Mouse (Mus musculus) ES-E14 (cell line): ENCODE data around the gene Slc6a9.

ENCODE experiments used
- CHD2 ChIP-seq: IDR thresholded peaks from 2 replicates; pipeline ENCODE4 v1.6.1; 2014; ENCODE audit warnings: mild to moderate bottlenecking, low read depth, low read length, inconsistent platforms
- MAFK ChIP-seq: IDR thresholded peaks from 2 replicates; pipeline ENCODE4 v1.6.1; 2014; ENCODE audit warnings: mild to moderate bottlenecking, low read depth, low read length, inconsistent platforms; ENCODE audit not compliant: insufficient read depth
- ZC3H11A ChIP-seq: IDR thresholded peaks from 2 replicates; pipeline ENCODE4 v1.6.1; 2012; ENCODE audit warnings: low read depth, mild to moderate bottlenecking, inconsistent platforms, low read length, borderline replicate concordance

GRCm38 (mm10) chr4:117887133-117887532 is 52.8 kb downstream of the Slc6a9 start, which contains the start of gene Atp6v0b:
- TF ChIP-seq MAFK (no peak), ZC3H11A (no peak), CHD2 (no peak)
